Mouse (Mus musculus) brain, embryonic 18.5 days (tissue): ENCODE results near the gene Grm8.
"Not testable (repeated sequence)": the region's sequence is repeated elsewhere in the genome, so short reads cannot be mapped to it uniquely, and the experiment has no call there.

Source experiments
- DNase-seq: peaks from one replicate; pipeline ENCODE4 v3.0.0-alpha.2; 2012; ENCODE audit warnings: low read depth, low spot score

Grm8 gene

DNA sequence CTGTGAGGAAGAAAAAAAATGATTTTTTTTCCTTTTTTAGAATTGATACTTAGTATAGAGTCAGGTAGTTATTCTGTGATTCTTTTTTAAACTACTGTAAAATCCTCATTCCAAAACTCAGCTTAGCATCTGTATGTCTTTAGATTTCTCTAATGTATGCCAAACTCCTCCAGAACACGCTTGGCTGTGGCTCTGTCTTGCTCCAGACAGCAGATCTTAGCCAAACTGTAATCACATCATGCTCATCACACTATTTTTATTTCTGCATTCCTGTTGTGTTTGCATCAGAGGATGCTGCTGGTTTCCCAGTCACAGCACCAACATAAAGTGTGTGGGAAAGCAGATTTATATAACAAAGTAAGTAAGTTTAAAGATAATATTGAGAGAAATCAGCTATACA is 249.2 kb downstream of the Grm8 start:
- no peak for DNase-seq

DNA sequence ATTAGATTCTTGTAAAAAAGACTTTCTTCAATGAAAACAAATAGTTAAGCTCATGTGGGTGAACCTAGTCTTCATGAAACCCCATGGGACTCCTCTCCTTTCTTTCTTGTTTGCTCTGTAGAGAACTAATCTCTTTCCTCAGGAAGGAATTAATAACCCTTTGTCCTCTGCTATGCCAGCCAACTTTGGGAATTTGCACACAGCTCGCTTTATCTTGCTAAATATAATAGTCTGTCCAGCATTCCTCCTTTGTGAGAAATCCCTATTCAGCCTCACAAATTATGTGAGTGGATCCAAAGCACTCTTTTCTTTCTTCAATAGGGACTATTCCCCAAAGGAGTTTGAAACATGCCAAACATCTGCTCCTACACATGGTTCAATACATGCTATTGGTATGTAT is 285.3 kb downstream of the Grm8 start:
- no peak for DNase-seq

DNA sequence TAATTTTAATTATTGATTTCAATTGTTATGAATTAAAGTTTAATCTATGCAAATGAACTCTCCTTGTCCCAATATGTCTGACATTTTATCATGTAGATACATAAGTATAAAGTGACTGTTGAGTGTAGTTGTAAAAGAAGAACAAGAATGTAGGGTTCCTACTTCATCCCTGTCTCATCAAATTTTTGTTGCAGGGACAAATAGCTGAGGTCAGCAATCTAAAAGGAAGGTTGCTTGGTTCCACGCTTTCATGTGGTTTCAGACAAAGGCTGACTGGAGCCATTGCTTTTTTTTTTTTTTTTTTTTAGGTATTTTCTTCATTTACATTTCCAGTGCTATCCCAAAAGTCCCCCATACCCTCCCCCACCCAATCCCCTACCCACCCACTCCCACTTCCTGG is 298.8 kb downstream of the Grm8 start:
- DNase-seq: no peak

DNA sequence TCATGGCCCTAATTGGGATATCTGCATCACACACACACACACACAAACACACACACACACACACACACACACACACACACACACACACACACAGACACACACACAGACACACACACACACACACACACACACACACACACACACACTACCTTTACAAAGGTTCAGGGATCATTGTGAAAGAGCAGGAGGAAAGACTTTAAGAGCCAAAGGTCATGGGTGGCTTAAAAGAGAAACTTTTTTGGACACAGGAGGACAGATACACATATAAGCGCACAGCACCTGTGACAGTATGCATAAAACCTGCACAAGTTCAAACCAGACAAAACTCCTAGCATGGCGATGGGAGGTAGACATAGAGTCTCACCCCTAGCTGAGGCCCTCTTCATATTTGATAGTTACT is 315.2 kb downstream of the Grm8 start:
- not testable (repeated sequence) for DNase-seq

DNA sequence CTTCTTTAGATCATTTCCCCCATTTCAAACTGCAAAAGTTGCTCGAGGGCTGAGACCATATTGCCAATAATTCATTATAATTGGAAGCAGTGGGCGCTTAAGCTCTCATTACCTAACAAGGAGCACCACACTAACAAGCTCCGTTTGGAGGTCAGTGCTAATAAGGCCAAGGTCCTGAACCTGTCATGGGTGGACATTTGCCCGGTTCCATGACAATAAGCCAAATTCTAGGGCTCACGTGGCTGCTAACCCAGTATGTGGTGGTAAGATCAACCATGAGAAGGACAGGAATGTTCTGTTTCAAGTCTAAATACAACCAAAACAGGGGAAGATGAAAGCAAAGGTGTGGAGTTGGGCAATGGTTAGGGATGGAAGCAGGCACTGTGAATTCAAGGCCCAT is 322.2 kb downstream of the Grm8 start:
- DNase-seq: no peak

DNA sequence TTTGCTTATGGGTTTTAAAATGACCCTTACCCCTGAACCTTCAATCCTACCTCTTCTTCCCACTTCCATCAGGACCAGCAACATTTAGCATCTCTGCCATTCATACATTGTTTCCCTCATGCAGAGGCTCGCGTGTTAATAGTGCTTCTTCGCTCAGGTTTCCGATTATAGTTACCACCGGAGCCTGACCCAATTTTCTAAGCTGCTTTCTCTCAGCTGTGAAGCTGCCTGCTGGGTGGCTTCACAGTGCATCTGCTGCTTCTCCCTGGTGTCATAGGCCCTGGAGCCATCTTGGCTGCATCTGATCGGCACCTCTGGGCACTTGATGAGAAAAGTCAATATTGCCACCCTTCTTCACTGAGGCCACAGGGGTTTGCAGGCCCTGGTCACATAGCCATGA is 325.0 kb downstream of the Grm8 start:
- DNase-seq: no peak

DNA sequence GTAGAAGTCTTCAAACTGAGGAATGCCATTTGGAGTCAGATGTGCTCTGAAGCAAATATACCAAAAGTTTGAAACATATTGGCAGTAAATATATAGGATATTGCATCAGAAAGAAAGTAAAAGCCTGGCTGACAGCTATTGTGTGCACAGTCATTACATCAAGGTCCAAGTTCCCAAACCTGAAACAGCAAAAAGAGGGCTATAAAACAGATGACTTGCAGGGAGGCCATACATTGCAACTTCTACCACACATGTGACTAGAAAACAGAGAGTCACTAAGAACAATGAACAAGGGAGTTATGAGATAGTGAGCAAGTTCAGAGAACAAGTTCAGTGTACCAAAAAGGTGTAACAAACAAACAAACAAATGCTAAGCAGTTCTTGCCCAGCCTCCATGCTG is 328.2 kb downstream of the Grm8 start:
- DNase-seq: no peak

DNA sequence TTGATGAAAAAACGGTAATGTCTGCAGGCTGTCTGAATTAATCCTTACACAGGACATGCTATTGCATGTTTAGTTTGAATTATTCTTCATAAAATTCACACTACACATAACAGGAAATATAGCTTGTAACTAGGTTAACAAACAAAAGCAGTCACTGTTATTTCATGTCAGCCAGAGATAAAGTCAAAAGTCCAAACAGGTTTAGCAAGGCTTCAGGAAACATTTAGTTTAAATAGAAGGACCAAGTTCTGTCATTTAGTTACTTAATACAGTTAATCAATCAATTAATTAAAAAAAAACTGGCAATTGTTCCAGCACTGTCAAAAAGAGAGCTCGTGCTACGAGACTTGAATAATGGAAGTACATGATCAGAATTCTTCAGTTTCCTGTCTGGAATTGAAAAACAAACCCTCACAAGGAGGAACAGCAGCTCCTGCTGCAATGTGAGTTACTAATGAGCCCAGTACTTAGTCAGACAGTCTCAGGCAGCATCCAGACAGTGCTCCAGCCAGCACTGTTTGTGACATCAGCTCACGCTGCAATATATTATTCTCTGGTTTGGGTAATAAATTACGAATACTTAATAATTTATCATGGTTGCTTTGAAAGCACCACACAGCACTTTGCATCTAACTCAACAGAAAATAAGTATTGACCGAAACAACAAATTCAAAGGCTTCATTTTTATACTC is 334.0 kb downstream of the Grm8 start:
- DNase-seq: no peak

DNA sequence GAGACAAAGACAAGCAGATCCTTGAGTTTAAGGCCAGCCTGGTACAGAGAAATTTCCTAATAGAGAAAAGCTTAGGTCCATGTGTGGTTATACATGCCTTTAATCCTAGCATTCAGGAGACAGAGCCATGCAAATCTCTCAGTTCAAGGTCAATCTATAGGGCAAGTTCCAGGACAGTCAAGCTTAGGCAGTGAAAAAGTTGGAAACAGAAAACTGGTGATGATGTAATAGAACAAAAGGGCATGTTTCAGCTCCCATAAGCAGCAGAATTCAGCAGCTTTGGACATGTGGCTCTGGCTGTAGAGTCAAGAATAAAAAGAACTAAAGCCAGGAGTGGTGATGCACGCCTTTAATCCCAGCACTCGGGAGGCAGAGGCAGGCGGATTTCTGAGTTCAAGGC is 336.2 kb downstream of the Grm8 start:
- DNase-seq: no peak

DNA sequence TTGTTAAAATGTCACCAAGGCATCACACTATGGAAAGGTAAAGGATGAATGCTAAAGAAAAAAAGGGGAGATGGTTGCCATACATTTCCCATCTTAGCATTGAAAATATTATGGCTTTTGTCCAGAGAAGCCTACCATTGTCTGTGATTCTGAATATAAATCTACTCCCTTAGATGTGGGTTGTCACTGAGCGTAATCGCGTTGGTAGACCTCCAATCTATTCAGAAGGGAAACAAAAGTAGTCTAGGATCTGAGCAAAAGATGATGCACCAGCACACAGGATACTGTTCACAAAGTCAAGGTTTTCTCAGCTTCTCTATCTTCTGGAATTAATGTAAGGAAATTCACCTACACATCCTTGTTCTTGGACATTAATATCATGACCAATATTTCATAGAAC is 345.4 kb downstream of the Grm8 start:
- DNase-seq: no peak

DNA sequence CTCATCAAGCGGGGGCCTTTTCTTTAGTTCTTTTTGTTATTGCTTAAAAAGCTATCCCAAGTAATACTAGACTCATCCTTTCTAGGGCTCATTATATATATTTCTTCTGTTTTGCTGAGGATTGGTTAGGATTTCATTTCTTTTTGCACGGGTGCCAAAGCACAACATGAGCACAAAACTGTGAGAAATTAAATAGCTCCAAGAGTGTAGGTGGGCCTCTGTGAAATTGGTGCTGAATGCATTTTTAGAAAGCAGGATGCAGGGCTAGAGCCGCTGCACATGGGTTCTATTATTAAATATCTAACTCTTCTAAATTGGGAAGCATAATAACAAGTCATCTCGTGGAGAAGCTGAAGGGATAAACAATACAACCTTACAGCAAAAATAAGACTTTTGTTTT is 345.8 kb downstream of the Grm8 start:
- no peak for DNase-seq

DNA sequence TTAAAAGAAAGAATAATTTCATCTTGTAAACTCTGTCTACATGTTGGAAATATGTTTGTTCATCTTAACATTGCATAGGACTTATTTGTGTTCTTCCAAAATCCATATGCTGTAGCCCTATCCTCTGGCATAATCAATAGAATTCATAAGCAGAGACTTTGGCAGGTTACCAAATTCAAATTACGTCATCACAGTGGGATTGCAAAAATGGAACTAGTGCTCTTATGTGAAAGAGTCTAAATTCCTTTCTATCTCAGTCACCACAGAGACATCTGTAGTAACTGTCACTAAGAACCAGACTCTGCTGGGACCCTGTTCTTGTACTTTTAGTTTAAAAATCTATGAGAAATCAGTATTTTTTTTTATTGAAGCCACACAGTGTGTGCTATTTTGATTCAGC is 352.7 kb downstream of the Grm8 start:
- no peak for DNase-seq

DNA sequence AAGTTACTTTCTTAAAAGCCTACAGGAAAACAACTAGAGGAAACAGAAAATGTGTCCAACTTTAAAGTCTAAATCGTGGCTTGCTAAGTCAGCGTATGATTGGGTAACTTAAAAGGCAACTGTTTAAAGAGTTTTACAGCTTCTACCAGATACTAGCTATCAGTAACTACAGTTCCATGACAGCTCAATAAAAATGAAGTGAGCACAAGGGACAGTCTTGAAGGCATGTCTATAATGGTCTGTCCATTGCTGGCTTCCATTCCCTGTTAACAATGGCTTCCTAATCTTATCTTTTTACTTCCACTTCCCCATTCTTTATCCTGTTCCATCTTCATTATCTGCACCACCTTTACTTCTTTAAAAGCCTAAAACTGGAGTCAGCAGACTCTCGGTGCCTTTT is 353.6 kb downstream of the Grm8 start:
- DNase-seq: no peak

DNA sequence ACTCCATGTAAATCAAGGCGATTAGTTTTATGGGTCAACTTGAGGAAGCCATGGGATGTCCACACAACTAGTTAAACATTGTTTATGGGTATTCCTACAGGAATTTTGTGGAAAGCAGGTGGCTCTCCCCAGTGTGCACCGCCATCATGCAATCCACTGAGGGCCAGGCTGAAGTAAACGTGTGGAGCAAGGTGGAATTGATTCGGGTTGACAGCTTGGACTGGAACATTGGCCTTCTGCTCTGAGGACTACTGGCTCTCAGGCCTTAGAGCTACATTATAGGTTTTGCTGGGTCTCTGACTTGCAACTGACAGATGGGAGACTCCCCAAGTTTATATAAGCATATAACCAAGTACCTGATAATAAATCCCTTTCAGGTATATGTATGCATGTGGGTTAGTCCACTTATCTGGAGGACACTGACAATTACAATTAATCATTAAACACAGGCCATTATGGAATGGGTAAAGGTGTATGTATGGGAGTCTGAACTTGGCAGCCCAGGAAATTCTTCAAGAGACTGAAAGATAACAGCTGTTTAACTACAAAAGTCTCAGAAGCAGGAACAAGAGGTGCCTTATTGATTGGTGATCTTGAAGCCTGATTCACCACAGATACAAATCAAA is 359.2 kb downstream of the Grm8 start:
- no peak for DNase-seq

DNA sequence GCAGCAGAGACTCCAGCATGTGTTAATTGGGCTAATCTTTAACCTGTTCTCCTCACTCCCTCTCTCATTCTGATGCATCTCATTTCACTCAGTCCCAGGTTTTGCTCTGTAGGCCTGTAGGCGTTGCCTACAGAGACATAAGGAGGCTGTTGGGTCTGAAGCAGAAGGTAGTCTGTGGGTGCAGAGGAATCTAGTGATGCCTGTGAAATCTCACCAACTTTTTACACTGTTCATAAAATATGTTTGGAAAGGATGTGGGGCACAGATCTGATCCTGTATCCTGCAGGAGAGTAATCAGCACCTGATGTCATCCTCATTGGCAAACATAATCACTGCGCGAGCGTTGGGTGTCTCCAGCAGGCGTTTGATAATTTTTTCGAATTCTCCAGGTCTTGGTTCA is 372.9 kb downstream of the Grm8 start:
- DNase-seq: no peak

DNA sequence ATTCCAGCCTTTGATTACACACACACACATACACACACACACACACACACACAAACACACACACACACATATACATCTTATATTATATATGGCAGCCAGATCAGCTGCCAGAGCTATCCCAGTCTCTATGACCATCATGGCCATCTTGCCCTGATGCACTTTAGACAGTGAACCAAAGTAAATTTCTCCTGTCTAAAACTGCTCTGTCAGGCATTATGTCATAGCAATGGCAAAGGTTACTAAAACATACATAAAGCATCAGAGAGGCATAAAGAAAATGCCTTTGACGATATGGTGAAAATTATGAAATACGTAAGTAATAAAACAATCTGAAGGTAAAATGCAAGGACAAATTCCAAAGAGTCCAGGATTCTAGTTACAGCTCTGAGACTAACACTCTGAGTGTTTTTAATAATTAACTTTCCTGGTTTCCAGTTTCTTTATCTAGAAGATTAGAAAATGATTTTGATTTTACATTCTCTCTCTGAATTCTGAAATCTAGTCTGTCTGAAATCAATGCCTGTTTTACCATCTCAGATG is 381.6 kb downstream of the Grm8 start:
- no peak for DNase-seq

DNA sequence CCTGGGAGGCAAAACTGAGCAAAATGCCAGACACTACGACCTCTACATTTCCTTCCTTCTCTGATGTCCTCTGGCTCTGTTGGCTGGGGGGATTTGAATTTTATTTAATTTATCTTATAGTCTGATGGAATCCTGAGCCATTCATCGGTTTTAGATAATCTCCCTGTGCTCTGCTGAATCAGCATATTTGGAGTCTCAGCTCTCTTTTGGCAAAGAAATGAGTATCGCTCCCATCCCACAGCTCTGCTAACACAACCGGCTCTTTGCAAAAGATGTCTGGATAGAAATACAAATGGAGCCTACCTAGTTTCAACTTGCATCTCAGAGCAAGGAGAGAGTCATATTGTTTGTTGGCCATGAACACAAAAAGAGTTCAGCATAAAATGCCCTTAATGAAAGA is 388.5 kb downstream of the Grm8 start:
- DNase-seq: no peak

DNA sequence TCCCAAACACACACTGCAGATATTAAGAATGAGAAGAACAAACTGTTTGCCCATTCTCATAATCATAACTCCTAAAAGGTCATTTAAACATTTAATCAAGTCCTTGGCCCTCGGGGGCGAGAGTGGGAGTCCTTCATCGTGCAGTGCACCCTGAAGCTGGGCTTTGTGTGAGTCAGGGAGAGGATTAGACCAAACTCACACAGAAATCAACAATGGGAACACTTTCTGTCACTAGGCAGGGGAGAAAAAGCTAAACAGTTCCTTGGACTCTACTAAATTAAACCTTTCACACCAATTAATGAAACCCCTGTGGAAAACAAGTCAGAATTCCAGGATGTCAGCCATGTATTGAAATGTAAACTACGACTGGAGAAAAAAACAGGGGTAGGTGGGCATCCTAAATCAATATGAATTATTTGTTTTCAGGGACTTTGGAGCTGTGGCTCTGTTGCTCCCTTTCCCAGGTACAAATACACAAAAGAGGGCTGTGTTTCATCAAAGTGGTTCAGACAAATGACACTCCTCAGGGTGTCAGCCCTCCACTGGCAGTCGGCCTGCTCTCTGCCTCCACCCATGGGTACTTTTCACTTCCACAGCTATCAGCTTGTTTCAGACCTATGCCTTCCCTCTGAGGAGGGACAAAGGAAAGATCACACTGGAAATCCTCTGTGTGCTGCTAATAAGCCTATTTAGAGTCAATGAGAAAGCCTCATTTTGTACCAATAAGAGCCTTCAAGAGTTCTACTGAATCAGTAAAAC is 389.1 kb downstream of the Grm8 start:
- no peak for DNase-seq

DNA sequence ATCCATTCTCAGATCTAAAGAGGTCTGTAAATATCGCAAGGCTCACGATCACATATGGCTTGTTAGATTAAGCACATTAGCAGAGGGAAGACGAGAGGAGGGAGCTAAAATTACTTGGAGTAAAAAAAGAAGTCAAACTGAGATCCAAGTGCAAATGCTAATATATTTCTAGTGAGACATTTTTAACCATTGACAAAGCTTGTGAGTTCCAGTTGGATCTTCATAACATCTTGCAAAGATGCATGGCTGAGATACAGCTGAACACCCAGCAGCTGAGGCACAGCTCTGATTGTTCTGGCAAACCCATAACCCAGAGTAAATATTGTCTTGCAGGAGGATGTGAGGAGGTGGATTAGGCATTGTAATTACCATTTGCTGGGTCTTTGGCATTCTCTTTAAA is 445.6 kb downstream of the Grm8 start:
- peak; percentile 40 for DNase-seq

DNA sequence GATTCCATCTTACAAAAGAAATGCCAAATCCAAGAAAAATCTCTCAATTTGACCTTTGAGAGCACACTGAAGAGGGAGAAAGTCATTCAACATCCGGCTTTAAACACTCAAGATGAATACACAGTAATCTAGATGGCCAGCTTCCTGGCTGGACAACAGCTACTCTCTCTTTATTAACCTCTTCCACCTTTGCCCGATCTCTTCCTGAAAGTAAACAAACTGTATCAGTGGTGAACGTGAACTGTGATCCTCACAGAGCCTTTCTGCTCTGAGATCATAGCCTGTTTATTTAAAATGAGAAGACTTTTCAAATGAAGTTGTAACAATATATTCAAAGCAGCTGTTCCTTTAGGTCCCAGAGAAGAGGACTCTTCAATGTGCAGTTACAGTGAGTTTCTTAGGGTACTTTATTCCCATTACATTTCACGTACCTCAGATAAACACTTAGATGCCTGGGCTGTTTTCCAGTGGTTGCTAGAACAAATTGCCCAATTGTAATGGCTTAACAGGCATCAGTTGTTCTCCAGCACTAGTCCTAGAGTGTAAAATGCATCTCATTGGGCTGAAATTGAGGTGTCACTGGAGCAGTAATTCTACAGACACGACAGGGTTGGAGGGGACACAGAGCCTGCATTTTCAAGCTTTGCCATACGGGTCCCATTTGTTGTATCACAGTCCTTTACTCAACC is 473.1 kb downstream of the Grm8 start:
- DNase-seq: no peak

DNA sequence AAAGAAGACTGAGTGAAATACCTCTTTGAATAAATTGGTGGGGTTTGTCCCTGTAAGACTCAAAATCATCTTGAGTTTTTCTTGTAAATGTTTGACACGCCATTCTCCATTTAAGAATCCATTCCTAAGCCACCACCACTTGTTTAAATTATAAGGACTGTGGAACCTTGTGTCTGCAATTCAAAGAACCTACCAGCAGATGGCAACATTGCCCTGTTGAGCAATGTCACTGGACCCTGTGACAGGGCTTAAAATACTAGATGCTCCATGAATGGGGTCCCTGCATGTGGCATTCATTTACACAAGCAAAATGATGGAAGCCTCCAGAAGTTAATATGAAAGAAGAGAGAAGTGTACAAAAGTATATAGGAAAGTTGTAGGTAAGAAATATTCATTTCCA is 477.5 kb downstream of the Grm8 start:
- DNase-seq: no peak

DNA sequence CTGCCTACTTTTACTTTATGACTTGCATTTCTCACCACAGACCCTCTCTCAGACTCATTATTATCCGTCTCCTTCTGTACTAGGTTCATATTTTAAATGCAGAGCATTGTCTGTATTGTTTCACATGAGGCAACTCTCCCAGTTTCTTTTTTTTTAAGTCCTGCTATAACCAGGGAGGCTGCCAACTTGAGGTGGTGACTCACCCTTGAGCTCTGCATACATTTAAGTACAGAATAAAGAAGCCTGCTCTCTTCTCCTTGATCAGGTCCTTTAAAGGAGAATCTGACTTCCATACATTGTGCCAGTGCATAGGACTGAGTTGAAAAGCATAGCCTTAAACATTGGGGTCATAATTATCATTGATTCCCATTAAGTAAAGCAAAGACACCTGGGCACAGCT is 488.5 kb downstream of the Grm8 start:
- DNase-seq: no peak
